Mouse (Mus musculus): ENCODE data around the gene Ube2o. TPM values are rescaled to one million over a fixed set of nuclear protein-coding genes. Genes with fewer than 3 reads are reported as not detected.

Ube2o gene
- polyA plus RNA-seq, 1 experiment from 2014 or later, result 4.8 TPM

- Histone ChIP-seq H3K9me3 (replicated peaks; ENCODE audit: control insufficient read depth, low read length) (no peaks in the 10 kb centered on the region), H3K36me3 (ENCODE audit: control insufficient read depth, insufficient read depth, low read length) (peaks cover 10% of the 10 kb centered on the region; the same call in 1 of the 2 replicates), H3K27me3 (ENCODE audit: control insufficient read depth, insufficient read depth, low read length) (no peaks in the 10 kb centered on the region), H3K4me3 (replicated peaks; ENCODE audit: low read length) (peak overlapping the region; percentile 85), H3K27ac (ENCODE audit: low read length) (peak overlapping the region; percentile 95), H3K9ac (ENCODE audit: low read length) (peak overlapping the region; percentile 95), H3K4me2 (ENCODE audit: low read depth, low read length) (peak overlapping the region; percentile 65), H3K4me1 (ENCODE audit: control insufficient read depth, insufficient read depth, low read length) (peaks cover 26% of the 10 kb centered on the region)
- ATAC-seq (ENCODE audit: insufficient read depth, low FRiP score), result peak; percentile 85
- WGBS, result under 1% methylated on average over 62 of the region's 62 CpGs
These were observed 90.8 kb downstream of the Ube2o start for GRCm38 (mm10) chr11:116490232-116491107.

GRCm38 (mm10) chr11:116489771-116490231 lies 91.4 kb downstream of the Ube2o start:
- 0% methylated on average over 39 of the region's 39 CpGs for WGBS
- peak; percentile 8; the same call in 1 of the 2 replicates for ATAC-seq (ENCODE audit: insufficient read depth, low FRiP score)
- H3K4me1 ChIP-seq (ENCODE audit: control insufficient read depth, insufficient read depth, low read length), result peaks cover 20% of the 10 kb centered on the region
- peak overlapping the region; percentile 95 for H3K9ac ChIP-seq (ENCODE audit: low read length)
- peak overlapping the region; percentile 85 for H3K4me3 ChIP-seq (replicated peaks; ENCODE audit: low read length)
- no peaks in the 10 kb centered on the region for H3K9me3 ChIP-seq (replicated peaks; ENCODE audit: control insufficient read depth, low read length)
- H3K27ac ChIP-seq (ENCODE audit: low read length), result peak overlapping the region; percentile 95
- H3K27me3 ChIP-seq (ENCODE audit: control insufficient read depth, insufficient read depth, low read length), result no peaks in the 10 kb centered on the region
- peaks cover 14% of the 10 kb centered on the region for H3K36me3 ChIP-seq (ENCODE audit: control insufficient read depth, insufficient read depth, low read length)
- H3K4me2 ChIP-seq (ENCODE audit: low read depth, low read length), result peak overlapping the region; percentile 65

- peaks cover 20% of the 10 kb centered on the region for H3K36me3 ChIP-seq (ENCODE audit: control insufficient read depth, insufficient read depth, low read length)
- H3K27me3 ChIP-seq (ENCODE audit: control insufficient read depth, insufficient read depth, low read length), result no peaks in the 10 kb centered on the region
- H3K9ac ChIP-seq (ENCODE audit: low read length), result peak overlapping the region; percentile 95
- H3K27ac ChIP-seq (ENCODE audit: low read length), result no peak overlapping the region
- peaks cover 16% of the 10 kb centered on the region for H3K4me1 ChIP-seq (ENCODE audit: control insufficient read depth, insufficient read depth, low read length)
- H3K4me3 ChIP-seq (replicated peaks; ENCODE audit: low read length), result peak overlapping the region; percentile 85
- no peaks in the 10 kb centered on the region for H3K9me3 ChIP-seq (replicated peaks; ENCODE audit: control insufficient read depth, low read length)
- peak overlapping the region; percentile 65 for H3K4me2 ChIP-seq (ENCODE audit: low read depth, low read length)
- 65% methylated on average over 14 of the region's 14 CpGs for WGBS
- ATAC-seq (ENCODE audit: insufficient read depth, low FRiP score), result no peak
These were observed 92.4 kb downstream of the Ube2o start for GRCm38 (mm10) chr11:116488693-116489375.

GRCm38 (mm10) chr11:116488207-116488606 lies 93.0 kb downstream of the Ube2o start:
- H3K36me3 ChIP-seq (ENCODE audit: control insufficient read depth, insufficient read depth, low read length), result peaks cover 23% of the 10 kb centered on the region
- no peak overlapping the region for H3K9ac ChIP-seq (ENCODE audit: low read length)
- no peaks in the 10 kb centered on the region for H3K9me3 ChIP-seq (replicated peaks; ENCODE audit: control insufficient read depth, low read length)
- H3K4me2 ChIP-seq (ENCODE audit: low read depth, low read length), result no peak overlapping the region
- H3K27ac ChIP-seq (ENCODE audit: low read length), result no peak overlapping the region
- no peaks in the 10 kb centered on the region for H3K27me3 ChIP-seq (ENCODE audit: control insufficient read depth, insufficient read depth, low read length)
- no peak overlapping the region for H3K4me3 ChIP-seq (replicated peaks; ENCODE audit: low read length)
- no peak for ATAC-seq (ENCODE audit: insufficient read depth, low FRiP score)
- peaks cover 16% of the 10 kb centered on the region for H3K4me1 ChIP-seq (ENCODE audit: control insufficient read depth, insufficient read depth, low read length)

Other genes starting within 250 kb of the Ube2o start
- gene Foxj1, start 246.0 kb downstream of the Ube2o start, polyA plus RNA-seq (2015; fragmentation: Nextera tagmentation; extraction: Ambion mirVana), result 0.39 and 0.41 TPM in 2 replicates
- 5.2 TPM in 2 replicates for gene Rnf157, start 168.4 kb downstream of the Ube2o start, polyA plus RNA-seq (2015; fragmentation: Nextera tagmentation; extraction: Ambion mirVana)
- gene Ubald2, start 147.4 kb downstream of the Ube2o start, polyA plus RNA-seq (2015; fragmentation: Nextera tagmentation; extraction: Ambion mirVana), result 30.2 and 34.8 TPM in 2 replicates
- gene Qrich2, start 115.2 kb downstream of the Ube2o start, polyA plus RNA-seq (2015; fragmentation: Nextera tagmentation; extraction: Ambion mirVana), result 0.20 and 0.53 TPM in 2 replicates
- 190 and 195 TPM in 2 replicates for gene Prpsap1, start 87.2 kb downstream of the Ube2o start, polyA plus RNA-seq (2015; fragmentation: Nextera tagmentation; extraction: Ambion mirVana)
- gene Sphk1, start 50.5 kb downstream of the Ube2o start, polyA plus RNA-seq (2015; fragmentation: Nextera tagmentation; extraction: Ambion mirVana), result 12.4 and 15.3 TPM in 2 replicates
- gene Aanat, start 5.0 kb upstream of the Ube2o start, polyA plus RNA-seq (2015; fragmentation: Nextera tagmentation; extraction: Ambion mirVana), result not detected in 2 replicates
- gene Rhbdf2, start 45.6 kb upstream of the Ube2o start, polyA plus RNA-seq (2015; fragmentation: Nextera tagmentation; extraction: Ambion mirVana), result 8.2 and 9.3 TPM in 2 replicates
- 1.1 and 1.6 TPM in 2 replicates for gene Prcd, start 72.1 kb upstream of the Ube2o start, polyA plus RNA-seq (2015; fragmentation: Nextera tagmentation; extraction: Ambion mirVana)
- 19.6 and 24.8 TPM in 2 replicates for gene Cygb, start 72.9 kb upstream of the Ube2o start, polyA plus RNA-seq (2015; fragmentation: Nextera tagmentation; extraction: Ambion mirVana)
- gene St6galnac1, start 194.1 kb upstream of the Ube2o start, polyA plus RNA-seq (2015; fragmentation: Nextera tagmentation; extraction: Ambion mirVana), result not detected in 2 replicates
- gene Mxra7, start 246.6 kb upstream of the Ube2o start, polyA plus RNA-seq (2015; fragmentation: Nextera tagmentation; extraction: Ambion mirVana), result 12.1 and 15.7 TPM in 2 replicates